Mouse (Mus musculus) heart, embryonic 12.5 days (tissue): ENCODE results near the gene Tnip3. TPM values are rescaled to one million over a fixed set of nuclear protein-coding genes. Genes with fewer than 3 reads are reported as not detected.
A peak's percentile ranks its signal among the peaks of the same experiment; 100 is the strongest.

Experiments used
- ATAC-seq: fragments of 200-750 bp; cut with Nextera tagmentation; 2 replicates; pipeline ENCODE4 v1.8.0; 2017; ENCODE audit warnings: moderate TSS enrichment, moderate library complexity; ENCODE audit not compliant: insufficient number of reproducible peaks, low FRiP score
- H3K27ac ChIP-seq: fragments of 300-500 bp; sonication (generic); 2 replicates; pipeline ENCODE4 v1.5.1; 2016; ENCODE audit warnings: mild to moderate bottlenecking, moderate library complexity; ENCODE audit not compliant: poor library complexity, severe bottlenecking
- H3K27me3 ChIP-seq: fragments of 300-500 bp; sonication (generic); replicated peaks from 2 replicates; pipeline ENCODE4 v1.6.1; 2016; ENCODE audit warnings: mild to moderate bottlenecking, moderate library complexity
- H3K36me3 ChIP-seq: fragments of 300-500 bp; sonication (generic); 2 replicates; pipeline ENCODE4 v1.6.1; 2016; ENCODE audit warnings: mild to moderate bottlenecking, moderate library complexity
- H3K4me1 ChIP-seq: fragments of 300-500 bp; sonication (generic); replicated peaks from 2 replicates; pipeline ENCODE4 v1.6.1; 2016; ENCODE audit warnings: mild to moderate bottlenecking
- H3K4me2 ChIP-seq: fragments of 300-500 bp; sonication (generic); 2 replicates; pipeline ENCODE4 v1.6.1; 2016; ENCODE audit warnings: mild to moderate bottlenecking, moderate library complexity
- H3K4me3 ChIP-seq: fragments of 300-500 bp; sonication (generic); 2 replicates; pipeline ENCODE4 v1.5.1; 2016; ENCODE audit warnings: mild to moderate bottlenecking
- H3K9ac ChIP-seq: fragments of 300-500 bp; sonication (generic); 2 replicates; pipeline ENCODE4 v1.6.1; 2016; ENCODE audit warnings: mild to moderate bottlenecking, moderate library complexity
- H3K9me3 ChIP-seq: fragments of 300-500 bp; sonication (generic); replicated peaks from 2 replicates; pipeline ENCODE4 v1.6.1; 2016; ENCODE audit warnings: mild to moderate bottlenecking, moderate library complexity
- WGBS: fragments of 180-500 bp; shearing (Covaris S2); methylation state at CpG from one replicate; pipeline ENCODE4 v1.1.7; 2016; 5-methylcytosine and 5-hydroxymethylcytosine counted together
- polyA plus RNA-seq: library from polyadenylated mRNA; unstranded; fragments of >200 nt; fragmentation: Nextera tagmentation; extraction: Ambion mirVana; gene quantifications from 2 replicates; pipeline ENCODE4 v1.2.1, GENCODE M21; 2016

Gene Tnip3
- polyA plus RNA-seq, result 0.20 and 0.57 TPM in 2 replicates

GRCm38 (mm10) chr6:65525192-65525591 is at the start of gene Tnip3:
Gene Tnip3, plus strand, starts transcription at chr6:65525313.
- no peaks in the 10 kb centered on the region for H3K27me3 ChIP-seq
- peak within 1 kb of the TSS; percentile 39 for H3K4me2 ChIP-seq
- no peak for ATAC-seq
- peak within 1 kb of the TSS; percentile 5; the same call in 1 of the 2 replicates for H3K27ac ChIP-seq
- 48% methylated on average over 5 of the region's 5 CpGs for WGBS
- no peak within 1 kb of the TSS for H3K9ac ChIP-seq
- no peaks in the 10 kb centered on the region for H3K36me3 ChIP-seq
- no peaks in the 10 kb centered on the region for H3K9me3 ChIP-seq
- H3K4me1 ChIP-seq, result no peaks in the 10 kb centered on the region
- no peak within 1 kb of the TSS for H3K4me3 ChIP-seq

GRCm38 (mm10) chr6:65498786-65499185 is 26.3 kb upstream of the Tnip3 start:
- Histone ChIP-seq H3K9ac (no peak overlapping the region), H3K27ac (no peak overlapping the region), H3K36me3 (no peaks in the 10 kb centered on the region), H3K27me3 (no peaks in the 10 kb centered on the region), H3K9me3 (no peaks in the 10 kb centered on the region), H3K4me1 (no peaks in the 10 kb centered on the region), H3K4me2 (no peak overlapping the region), H3K4me3 (no peak overlapping the region)
- ATAC-seq, result no peak

- Histone ChIP-seq H3K36me3 (no peaks in the 10 kb centered on the region), H3K4me3 (no peak overlapping the region), H3K4me2 (no peak overlapping the region), H3K27me3 (no peaks in the 10 kb centered on the region; the same call in 1 of the 2 replicates), H3K9ac (no peak overlapping the region), H3K27ac (no peak overlapping the region), H3K4me1 (no peaks in the 10 kb centered on the region), H3K9me3 (no peaks in the 10 kb centered on the region)
- 31% methylated on average over 4 of the region's 4 CpGs for WGBS
- ATAC-seq, result no peak; the same call in 1 of the 2 replicates
Measured at GRCm38 (mm10) chr6:65510051-65510669, 15.0 kb upstream of the Tnip3 start.

GRCm38 (mm10) chr6:65513813-65514212 is 11.3 kb upstream of the Tnip3 start:
- no peak overlapping the region for H3K9ac ChIP-seq
- H3K4me2 ChIP-seq, result no peak overlapping the region
- no peaks in the 10 kb centered on the region for H3K4me1 ChIP-seq
- H3K27me3 ChIP-seq, result no peaks in the 10 kb centered on the region; the same call in 1 of the 2 replicates
- 86% methylated on average over 3 of the region's 3 CpGs for WGBS
- no peaks in the 10 kb centered on the region for H3K9me3 ChIP-seq
- no peak overlapping the region for H3K4me3 ChIP-seq
- no peak for ATAC-seq
- H3K36me3 ChIP-seq, result no peaks in the 10 kb centered on the region
- H3K27ac ChIP-seq, result no peak overlapping the region

- ATAC-seq, result no peak
- Histone ChIP-seq H3K9me3 (no peaks in the 10 kb centered on the region), H3K4me2 (no peak overlapping the region), H3K4me1 (no peaks in the 10 kb centered on the region), H3K36me3 (no peaks in the 10 kb centered on the region), H3K4me3 (no peak overlapping the region), H3K27ac (no peak overlapping the region), H3K9ac (no peak overlapping the region), H3K27me3 (no peaks in the 10 kb centered on the region; the same call in 1 of the 2 replicates)
- WGBS, result 61% methylated on average over 8 of the region's 8 CpGs
Measured at GRCm38 (mm10) chr6:65516759-65517158, 8.4 kb upstream of the Tnip3 start.

GRCm38 (mm10) chr6:65520821-65521220 is 4.3 kb upstream of the Tnip3 start:
- no peak overlapping the region for H3K4me3 ChIP-seq
- no peak overlapping the region for H3K9ac ChIP-seq
- no peaks in the 10 kb centered on the region for H3K27me3 ChIP-seq
- H3K4me1 ChIP-seq, result no peaks in the 10 kb centered on the region
- ATAC-seq, result no peak
- H3K27ac ChIP-seq, result no peak overlapping the region
- no peaks in the 10 kb centered on the region for H3K9me3 ChIP-seq
- no peaks in the 10 kb centered on the region for H3K36me3 ChIP-seq
- no peak overlapping the region for H3K4me2 ChIP-seq
- 88% methylated on average over 3 of the region's 3 CpGs for WGBS

- WGBS, result 51% methylated on average over 1 of the region's 1 CpGs
- Histone ChIP-seq H3K36me3 (no peaks in the 10 kb centered on the region), H3K4me1 (no peaks in the 10 kb centered on the region), H3K4me3 (no peak overlapping the region), H3K27me3 (no peaks in the 10 kb centered on the region), H3K9ac (no peak overlapping the region), H3K27ac (no peak overlapping the region), H3K4me2 (no peak overlapping the region), H3K9me3 (no peaks in the 10 kb centered on the region)
- ATAC-seq, result no peak
Measured at GRCm38 (mm10) chr6:65527892-65528291, 2.8 kb downstream of the Tnip3 start.

GRCm38 (mm10) chr6:65531232-65531848 is 6.2 kb downstream of the Tnip3 start:
- no peak overlapping the region for H3K4me3 ChIP-seq
- no peaks in the 10 kb centered on the region for H3K27me3 ChIP-seq
- no peak overlapping the region for H3K9ac ChIP-seq
- no peak overlapping the region for H3K27ac ChIP-seq
- ATAC-seq, result no peak
- H3K36me3 ChIP-seq, result no peaks in the 10 kb centered on the region
- no peaks in the 10 kb centered on the region for H3K4me1 ChIP-seq
- 70% methylated on average over 3 of the region's 3 CpGs for WGBS
- H3K4me2 ChIP-seq, result no peak overlapping the region
- H3K9me3 ChIP-seq, result no peaks in the 10 kb centered on the region

GRCm38 (mm10) chr6:65533687-65534086 is 8.6 kb downstream of the Tnip3 start:
- H3K4me2 ChIP-seq, result no peak overlapping the region
- H3K27ac ChIP-seq, result no peak overlapping the region
- no peak for ATAC-seq
- H3K4me3 ChIP-seq, result no peak overlapping the region
- H3K36me3 ChIP-seq, result no peaks in the 10 kb centered on the region
- peaks cover 4% of the 10 kb centered on the region for H3K4me1 ChIP-seq
- no peaks in the 10 kb centered on the region for H3K27me3 ChIP-seq
- H3K9me3 ChIP-seq, result no peaks in the 10 kb centered on the region
- H3K9ac ChIP-seq, result no peak overlapping the region
- WGBS, result 80% methylated on average over 1 of the region's 1 CpGs

GRCm38 (mm10) chr6:65537327-65537884 is 12.3 kb downstream of the Tnip3 start:
- H3K27ac ChIP-seq, result no peak overlapping the region
- H3K36me3 ChIP-seq, result no peaks in the 10 kb centered on the region
- H3K9me3 ChIP-seq, result no peaks in the 10 kb centered on the region
- no peaks in the 10 kb centered on the region for H3K27me3 ChIP-seq
- H3K9ac ChIP-seq, result no peak overlapping the region
- H3K4me2 ChIP-seq, result no peak overlapping the region
- 70% methylated on average over 5 of the region's 5 CpGs for WGBS
- peaks cover 4% of the 10 kb centered on the region for H3K4me1 ChIP-seq
- no peak for ATAC-seq
- H3K4me3 ChIP-seq, result no peak overlapping the region

GRCm38 (mm10) chr6:65538022-65538652 is 13.0 kb downstream of the Tnip3 start:
- no peak overlapping the region for H3K4me2 ChIP-seq
- H3K4me1 ChIP-seq, result peaks cover 4% of the 10 kb centered on the region
- H3K9me3 ChIP-seq, result no peaks in the 10 kb centered on the region
- no peak overlapping the region for H3K9ac ChIP-seq
- no peak overlapping the region for H3K27ac ChIP-seq
- no peaks in the 10 kb centered on the region for H3K36me3 ChIP-seq
- 57% methylated on average over 9 of the region's 9 CpGs for WGBS
- no peak overlapping the region for H3K4me3 ChIP-seq
- ATAC-seq, result no peak
- H3K27me3 ChIP-seq, result no peaks in the 10 kb centered on the region
